Mouse (Mus musculus) E14TG2a.4 (cell line): ENCODE measurements around the gene Tenm4.

Source experiments
- CTCF ChIP-seq: conservative IDR thresholded peaks from 2 replicates; pipeline ENCODE4 v1.5.1; 2014; ENCODE audit warnings: low read length
- NANOG ChIP-seq: IDR thresholded peaks from 2 replicates; pipeline ENCODE4 v1.6.1; 2014; ENCODE audit warnings: borderline replicate concordance, low read length, mixed read lengths
- POU5F1 ChIP-seq: IDR thresholded peaks from 2 replicates; pipeline ENCODE4 v1.6.1; 2014; ENCODE audit warnings: low read length, borderline replicate concordance

GRCm38 (mm10) chr7:96438392-96438791 lies 267.3 kb downstream of the Tenm4 start:
- no peak for TF ChIP-seq CTCF
- no peak for TF ChIP-seq POU5F1
- no peak for TF ChIP-seq NANOG
